Mouse (Mus musculus) MEL-GATA-1-ER (cell line): ENCODE measurements around the gene Zfp961.
"Not testable (repeated sequence)": the region's sequence is repeated elsewhere in the genome, so short reads cannot be mapped to it uniquely, and the experiment has no call there.

Experiments
- DNase-seq: peaks from one replicate; pipeline ENCODE4 v3.0.0-alpha.2; 2012; ENCODE audit warnings: low read depth; ENCODE audit errors: extremely low read depth

The Zfp961 gene

DNA sequence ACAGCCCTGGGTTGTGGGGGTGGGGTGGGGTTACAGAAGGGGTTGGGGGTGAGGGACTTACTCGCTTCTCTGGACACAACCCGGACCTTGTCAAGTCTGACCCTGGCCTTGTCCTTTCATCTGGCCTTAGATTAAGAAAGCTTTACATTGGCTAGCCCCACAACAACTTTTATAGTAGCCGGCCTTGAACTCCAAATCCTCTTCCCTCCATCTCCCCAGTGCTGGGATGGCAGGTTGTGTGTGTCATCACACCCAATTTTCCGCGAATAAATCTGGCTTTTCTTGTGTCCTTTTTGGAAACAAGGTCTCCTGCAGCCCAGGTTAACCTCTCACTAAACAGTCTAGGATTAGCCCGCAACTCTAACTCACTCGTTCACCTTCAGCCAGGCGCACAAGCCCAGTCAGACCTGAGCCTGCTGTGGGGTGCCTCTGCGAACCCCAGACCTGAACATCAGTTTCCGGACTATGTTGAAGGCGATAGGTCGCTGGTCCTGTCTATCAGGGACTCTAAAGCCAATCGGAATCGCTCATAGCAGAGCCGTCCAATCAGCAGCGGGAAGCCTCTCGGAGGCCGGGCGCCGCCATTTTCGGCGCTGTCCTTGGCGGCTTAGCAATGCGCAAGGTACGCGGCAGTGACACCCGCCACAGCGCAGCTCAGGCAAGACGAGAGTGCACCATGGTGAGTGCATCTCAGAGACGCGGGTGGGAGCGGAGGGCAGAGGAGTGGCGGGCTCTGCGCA lies at the start of gene Zfp961:
Zfp961 (plus strand) TSS at position 557 of the 740 bp plus-strand sequence.
- DNase-seq = peak; percentile 99

- DNase-seq = not testable (repeated sequence)
Observed at GRCm38 (mm10) chr8:71903084-71903483, 47.8 kb upstream of the Zfp961 start.

- no peak for DNase-seq
Observed at GRCm38 (mm10) chr8:71906809-71907208, 44.0 kb upstream of the Zfp961 start.

DNA sequence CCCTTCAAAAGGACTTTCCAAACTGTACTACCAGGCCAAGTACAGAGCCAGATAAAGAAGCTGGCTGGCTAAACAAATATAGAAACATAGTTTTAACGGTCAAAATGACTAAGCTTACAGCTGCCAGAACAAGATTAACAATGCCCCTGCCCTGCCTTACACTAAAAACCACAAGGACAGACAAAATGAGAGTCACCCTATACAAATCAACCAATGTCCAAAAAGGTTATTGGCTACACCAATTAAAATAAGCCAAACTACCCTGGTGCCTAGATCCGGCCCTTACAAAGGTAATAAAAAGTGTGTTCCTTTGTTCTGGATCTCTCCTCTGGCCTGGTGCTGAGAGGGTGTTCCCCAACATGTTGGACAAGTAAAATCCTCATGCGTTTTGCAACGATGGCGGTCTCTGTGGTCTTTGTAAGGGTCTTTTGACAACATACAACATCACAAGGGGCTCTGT lies 43.0 kb upstream of the Zfp961 start:
- DNase-seq = peak; percentile 86

DNA sequence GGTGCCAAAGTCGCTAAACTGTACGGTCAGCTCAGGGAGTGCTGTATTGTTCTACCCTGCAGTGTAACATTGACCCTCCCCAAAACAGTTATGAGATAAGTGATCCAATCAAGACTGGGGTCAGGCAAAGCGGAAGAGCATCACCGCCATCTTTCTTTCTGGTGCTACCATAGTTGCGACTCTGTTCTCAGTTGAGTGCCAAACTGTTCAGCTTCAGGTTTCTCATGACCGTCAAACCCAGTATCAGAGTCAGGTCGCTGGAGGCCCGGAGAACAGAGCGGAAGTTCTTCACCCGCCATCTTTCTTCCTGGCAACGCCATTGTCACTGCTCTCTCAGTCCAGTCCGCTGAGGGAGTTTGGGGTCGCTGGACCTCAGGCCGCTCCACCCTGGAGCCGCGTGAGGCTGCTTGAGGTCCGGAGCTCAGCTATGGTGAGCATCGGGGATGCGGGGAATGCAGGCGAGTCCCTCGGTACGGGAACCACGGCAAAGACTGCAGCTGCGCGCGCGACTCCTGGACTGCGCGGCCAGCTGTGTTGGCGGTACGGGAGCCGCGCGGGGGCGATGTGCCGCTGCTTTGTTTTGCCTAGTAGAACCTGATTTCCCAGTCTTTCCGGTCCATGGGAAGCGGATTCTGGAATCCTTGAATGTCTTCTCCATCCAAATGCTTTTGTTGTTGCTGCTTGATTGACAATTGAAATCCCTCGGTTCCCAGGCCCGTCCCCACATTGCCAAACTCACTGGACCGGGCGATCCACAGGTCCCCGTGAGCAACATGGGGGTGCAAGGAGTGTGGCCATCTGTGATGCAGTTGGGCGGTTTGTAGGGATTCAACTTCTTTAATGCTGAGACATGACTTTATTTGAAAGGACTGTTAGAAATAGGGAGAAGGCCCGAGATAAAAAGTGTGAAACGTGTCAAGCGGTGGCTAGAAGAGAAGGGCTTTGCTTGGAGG lies 42.3 kb upstream of the Zfp961 start, which contains the start of the genes Zfp882 and Zfp617:
Zfp882 (plus strand) TSS at position 300 of the 953 bp plus-strand sequence.
Zfp617 (plus strand) TSS at position 327 of the 953 bp plus-strand sequence.
- DNase-seq = peak; percentile 87

DNA sequence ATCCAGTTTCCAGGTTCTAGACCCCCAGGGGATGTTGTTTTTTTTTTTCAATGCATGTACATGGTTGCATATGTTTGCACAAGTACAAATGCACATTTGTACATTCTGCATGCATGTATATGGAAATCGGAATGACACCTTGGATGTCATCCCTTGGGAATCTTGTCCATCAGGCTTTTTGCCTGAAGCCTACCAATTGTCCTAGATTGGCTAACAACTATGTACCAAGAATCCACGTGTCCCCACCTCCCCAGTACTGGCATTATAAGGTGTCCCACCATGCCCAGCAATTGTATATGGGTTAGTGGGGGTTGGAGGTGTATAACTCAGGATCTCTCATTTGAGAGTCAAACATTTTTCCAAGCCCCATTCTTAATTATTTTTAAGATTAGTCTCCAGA lies 38.6 kb upstream of the Zfp961 start:
- no peak for DNase-seq

GRCm38 (mm10) chr8:71922567-71923401 lies 28.1 kb upstream of the Zfp961 start:
- peak; percentile 94 for DNase-seq

DNA sequence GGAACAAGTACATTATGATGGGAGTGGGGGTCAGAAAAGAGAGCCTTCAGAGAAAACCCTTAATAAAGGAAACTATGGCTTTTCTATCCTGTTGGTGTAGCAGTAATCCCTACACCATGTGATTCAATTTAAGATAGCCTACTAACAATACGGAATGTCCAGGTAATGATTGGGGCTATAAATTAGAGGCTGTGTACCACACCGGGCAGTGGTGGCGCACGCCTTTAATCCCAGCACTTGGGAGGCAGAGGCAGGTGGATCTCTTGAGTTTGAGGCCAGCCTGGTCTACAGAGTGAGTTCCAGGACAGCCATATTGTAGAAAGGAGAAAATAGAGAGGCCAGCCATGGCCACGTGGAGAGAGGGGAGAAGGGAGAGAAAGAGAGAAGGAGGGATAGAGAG lies 25.0 kb upstream of the Zfp961 start:
- no peak for DNase-seq

GRCm38 (mm10) chr8:71926551-71926950 lies 24.3 kb upstream of the Zfp961 start:
- DNase-seq = no peak

DNA sequence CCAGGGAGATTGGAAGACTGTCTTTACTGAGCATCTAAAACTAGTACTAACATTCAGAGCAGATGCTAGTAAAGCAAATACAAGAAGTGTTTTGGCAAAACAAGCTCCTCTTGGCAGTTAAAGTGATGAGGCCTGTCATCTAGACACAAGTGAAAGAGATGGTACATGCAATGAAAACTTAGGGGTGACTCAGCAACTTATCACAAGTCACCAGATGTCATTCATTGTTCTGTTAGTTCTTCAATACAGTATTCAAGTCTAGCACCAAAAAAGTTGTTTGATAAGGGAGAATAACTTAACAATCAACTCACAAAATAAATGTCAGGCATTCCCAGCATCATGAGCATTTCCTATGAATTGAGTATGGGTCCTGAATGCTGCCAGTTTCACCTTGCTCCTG lies 23.1 kb upstream of the Zfp961 start:
- peak; percentile 81 for DNase-seq

DNA sequence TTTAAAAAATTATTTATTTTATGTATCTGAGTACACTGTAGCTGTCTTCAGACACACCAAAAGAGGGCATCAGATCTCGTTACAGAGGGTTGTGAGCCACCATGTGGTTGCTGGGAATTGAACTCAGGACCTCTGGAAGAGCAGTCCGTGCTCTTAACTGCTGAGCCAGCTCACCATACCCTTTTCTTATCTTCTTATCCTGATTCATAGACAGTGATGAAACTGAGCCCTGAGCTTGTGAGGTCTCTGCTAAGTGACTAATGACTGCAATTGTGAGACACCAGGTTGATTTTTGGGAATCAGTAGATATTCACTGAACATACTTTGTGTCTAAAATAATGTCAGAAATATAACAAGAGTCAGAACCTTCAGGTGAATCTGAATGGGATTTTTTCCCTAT lies 12.8 kb upstream of the Zfp961 start:
- not testable (repeated sequence) for DNase-seq

- peak; percentile 63 for DNase-seq
Observed at GRCm38 (mm10) chr8:71940293-71941208, 10.3 kb upstream of the Zfp961 start.

- DNase-seq = no peak
Observed at GRCm38 (mm10) chr8:71941776-71942175, 9.1 kb upstream of the Zfp961 start.

GRCm38 (mm10) chr8:71948624-71949023 lies 2.2 kb upstream of the Zfp961 start:
- no peak for DNase-seq

DNA sequence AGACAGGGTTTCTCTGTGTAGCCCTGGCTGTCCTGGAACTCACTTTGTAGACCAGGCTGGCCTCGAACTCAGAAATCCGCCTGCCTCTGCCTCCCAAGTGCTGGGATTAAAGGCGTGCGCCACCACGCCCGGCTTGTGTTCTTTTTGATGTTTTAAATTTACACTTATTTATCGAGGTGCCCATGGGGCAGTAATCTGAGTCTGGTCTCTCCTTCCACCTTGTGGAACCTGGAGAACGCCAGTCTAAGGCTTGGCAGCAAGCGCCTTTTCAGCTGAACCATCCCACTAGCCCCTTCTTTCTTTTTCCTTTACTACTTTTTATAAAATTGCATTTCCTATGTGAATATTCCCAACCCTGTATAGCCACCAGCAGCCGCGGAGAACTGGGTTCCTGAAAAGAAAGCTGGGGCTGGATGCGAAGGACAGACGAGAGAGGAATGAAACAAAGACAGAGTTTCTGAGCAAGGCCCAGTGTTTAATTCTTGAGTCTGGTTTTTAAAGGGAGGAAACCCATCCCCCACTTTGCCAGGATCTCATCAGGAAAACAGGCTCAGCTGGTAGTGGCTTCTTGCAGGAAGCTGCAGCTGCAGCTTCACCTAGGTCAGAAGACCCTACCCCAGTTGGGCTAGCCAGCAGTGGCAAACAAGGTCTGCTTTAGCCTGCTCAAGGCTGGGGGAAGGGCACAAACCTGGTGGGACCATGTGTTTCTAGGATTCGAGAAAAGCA lies 761 bp downstream of the Zfp961 start:
- no peak for DNase-seq

- no peak for DNase-seq
Observed at GRCm38 (mm10) chr8:71952489-71952888, 1.7 kb downstream of the Zfp961 start.

- DNase-seq = not testable (repeated sequence)
Observed at GRCm38 (mm10) chr8:71952961-71953700, 2.3 kb downstream of the Zfp961 start.

DNA sequence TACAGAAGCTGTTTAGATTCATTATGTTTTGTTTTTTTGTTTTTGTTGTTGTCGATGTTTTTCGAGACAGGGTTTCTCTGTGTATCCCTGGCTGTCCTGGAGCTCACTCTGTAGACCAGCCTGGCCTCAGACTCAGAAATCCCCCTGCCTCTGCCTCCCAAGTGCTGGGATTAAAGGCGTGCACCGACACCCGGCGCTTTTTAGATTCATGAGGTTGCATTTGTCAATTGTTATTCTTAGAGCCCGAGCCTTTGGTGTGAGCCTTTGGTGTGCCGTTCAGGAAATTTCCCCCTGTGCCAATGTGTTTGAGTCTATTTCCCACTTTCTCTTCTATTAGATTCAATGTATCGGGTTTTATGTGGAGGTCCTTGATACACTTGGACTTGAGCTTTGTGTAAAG lies 3.8 kb downstream of the Zfp961 start:
- DNase-seq = no peak

GRCm38 (mm10) chr8:71960483-71960882 lies 9.6 kb downstream of the Zfp961 start:
- no peak for DNase-seq
